Mouse (Mus musculus) ES-Bruce4 (cell line): ENCODE data around the gene Nudt17.

Source experiments
- CTCF ChIP-seq: IDR thresholded peaks from one replicate; pipeline ENCODE4 v1.8.1; 2011; ENCODE audit warnings: low read depth, low read length
- EP300 ChIP-seq: IDR thresholded peaks from 2 replicates; pipeline ENCODE4 v1.6.1; 2011; ENCODE audit warnings: low read depth, low read length; ENCODE audit not compliant: insufficient read depth
- POLR2A ChIP-seq: IDR thresholded peaks from one replicate; pipeline ENCODE4 v1.8.1; 2011; ENCODE audit warnings: low read length; ENCODE audit not compliant: insufficient read depth

DNA sequence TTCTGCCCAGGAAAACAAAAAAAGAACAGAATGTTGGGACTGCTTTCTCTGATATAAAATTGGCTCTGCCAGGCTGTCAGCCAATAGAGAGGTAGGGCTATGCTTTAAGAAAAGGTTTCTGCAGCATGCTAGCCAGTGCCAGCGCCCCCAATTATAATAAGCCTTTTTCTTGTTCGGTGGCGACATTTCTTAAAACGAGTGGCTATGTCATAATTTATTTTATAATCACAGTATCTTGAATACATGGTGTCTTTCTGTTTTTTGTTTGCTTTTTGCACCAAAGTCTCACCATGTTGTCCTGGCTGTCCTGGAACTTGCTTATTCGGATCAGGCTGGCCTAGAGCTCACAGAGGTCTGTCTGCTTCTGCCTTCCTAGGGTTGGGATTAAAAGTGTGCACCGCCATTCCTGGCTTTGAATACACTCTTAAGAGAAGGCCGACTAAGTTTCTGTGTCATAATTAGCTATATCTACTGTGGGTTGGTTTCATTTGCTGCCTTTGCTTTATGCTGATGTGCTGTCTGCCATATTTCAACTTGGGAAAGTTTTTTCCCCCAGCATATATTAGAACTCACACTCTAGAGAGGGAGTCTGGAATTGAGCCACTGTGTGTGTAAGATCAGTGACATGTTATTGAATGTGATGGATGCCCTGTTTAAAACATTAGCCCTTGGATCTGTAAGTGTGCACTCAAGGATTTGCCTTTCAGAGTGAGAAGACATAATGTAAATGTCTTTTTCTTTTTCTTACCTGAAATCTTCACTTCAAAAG is 20.5 kb upstream of the Nudt17 start:
- no peak for TF ChIP-seq POLR2A
- no peak for TF ChIP-seq CTCF
- TF ChIP-seq EP300 = no peak
